Comparison of ENCODE assay signal across 21 mouse cellular contexts in genomic region chr6:86277620-86278019, GRCm38 (mm10).
DNase-seq lines count a peak whose midpoint lies in the region; TF ChIP-seq lines count a peak whose summit lies in the region.
"Had no signal": no experiment of that assay in that cellular context is flagged by ENCODE, and none has a peak within 500 bp of the region (broad histone marks: within the 10 kb centered on the region; RNA-seq: fewer than 3 reads in every experiment).

No protein-coding gene starts in this region.

- TF ChIP-seq CTCF in lung, adult 2 months (IDR thresholded peaks at IDR 0.05; ENCODE audit: insufficient read depth, low read length): 0 out of 2 replicates have a peak, but pooled peaks have one; percentile 8
- peak; percentile 58 for TF ChIP-seq CTCF in ES-Bruce4 (IDR thresholded peaks at IDR 0.05; ENCODE audit: low read depth, low read length)
- TF ChIP-seq CTCF in heart, adult 2 months (IDR thresholded peaks at IDR 0.05): no peak

- DNase-seq in lung, adult 2 months: no peak
- no peak for DNase-seq in lung, adult 18-20 months
- peak; percentile 77 for DNase-seq in ZHBTc4 (ENCODE audit: low read depth, low spot score)
- peak; percentile 30 for DNase-seq in thymus, postnatal 4 days
- DNase-seq in ovary, postnatal 10 days (ENCODE audit: low spot score): no peak
- DNase-seq in heart, adult 2 months: no peak
- DNase-seq: cerebellum, adult 11-12 months; cerebellum, postnatal 10 days; gastrocnemius, adult 2 months; heart, postnatal 4 days; kidney, postnatal 25 days had no signal

- TF ChIP-seq POLR2A in lung, adult 2 months (IDR thresholded peaks at IDR 0.05; ENCODE audit: borderline replicate concordance, extremely low read depth, low read depth, low read length): no peak
- TF ChIP-seq POLR2A in ES-Bruce4 (IDR thresholded peaks at IDR 0.05; ENCODE audit: insufficient read depth, low read length): no peak
- TF ChIP-seq POLR2A in heart, adult 2 months (IDR thresholded peaks at IDR 0.05; ENCODE audit: insufficient read depth, low read depth, low read length): no peak

- no peaks in the 10 kb centered on the region for H3K79me2 ChIP-seq in heart, adult 2 months (replicated peaks; ENCODE audit: control insufficient read depth, insufficient read depth, low read length)

- H3K4me1 ChIP-seq in lung, adult 2 months (ENCODE audit: control insufficient read depth, insufficient read depth, low read length): no peaks in the 10 kb centered on the region
- no peaks in the 10 kb centered on the region for H3K4me1 ChIP-seq in ES-Bruce4 (ENCODE audit: control insufficient read depth, insufficient read depth, low read length)
- H3K4me1 ChIP-seq in heart, adult 2 months (ENCODE audit: control insufficient read depth, insufficient read depth, low read length): no peaks in the 10 kb centered on the region
- H3K4me1 ChIP-seq: embryonic facial prominence, embryonic 12.5 days; heart, embryonic 10.5 days; neural tube, embryonic 12.5 days; stomach, embryonic 15.5 days had no signal

- no peak overlapping the region for H3K4me3 ChIP-seq in lung, adult 2 months (replicated peaks; ENCODE audit: extremely low read depth, low read depth, low read length)
- no peak overlapping the region for H3K4me3 ChIP-seq in ES-Bruce4 (ENCODE audit: low read depth, low read length)
- H3K4me3 ChIP-seq in heart, adult 2 months: no peak overlapping the region
- H3K4me3 ChIP-seq: embryonic facial prominence, embryonic 12.5 days; forebrain, embryonic 12.5 days; gastrocnemius, adult 2 months; heart, embryonic 10.5 days; midbrain, embryonic 15.5 days; neural tube, embryonic 12.5 days; stomach, embryonic 15.5 days had no signal

- intact Hi-C loops in heart, adult 2 months (cut with DNase I): no loop called here

- no peak overlapping the region for H3K9ac ChIP-seq in ES-Bruce4 (ENCODE audit: low read depth, poor library complexity, severe bottlenecking)
- H3K9ac ChIP-seq in heart, adult 2 months (ENCODE audit: low read depth, low read length): no peak overlapping the region
- H3K9ac ChIP-seq: embryonic facial prominence, embryonic 12.5 days; forebrain, embryonic 12.5 days; hindbrain, embryonic 14.5 days; liver, embryonic 14.5 days; midbrain, embryonic 15.5 days; neural tube, embryonic 12.5 days; stomach, embryonic 15.5 days had no signal

- WGBS in lung, adult 2 months: 71% methylated on average over 7 of the region's 7 CpGs
- WGBS in heart, adult 2 months: 77% methylated on average over 7 of the region's 7 CpGs

- no peak for TF ChIP-seq EP300 in ES-Bruce4 (IDR thresholded peaks at IDR 0.05; ENCODE audit: insufficient read depth, low read depth, low read length)
- TF ChIP-seq EP300 in heart, adult 2 months (IDR thresholded peaks at IDR 0.05; ENCODE audit: insufficient read depth, low read depth, low read length): no peak

- H3K27me3 ChIP-seq in ES-Bruce4 (ENCODE audit: control insufficient read depth, insufficient read depth, low read length, poor library complexity, severe bottlenecking): no peaks in the 10 kb centered on the region
- no peaks in the 10 kb centered on the region for H3K27me3 ChIP-seq in heart, adult 2 months (ENCODE audit: control insufficient read depth, insufficient read depth, low read length)
- H3K27me3 ChIP-seq: embryonic facial prominence, embryonic 12.5 days; midbrain, embryonic 15.5 days; neural tube, embryonic 12.5 days; stomach, embryonic 15.5 days had no signal

- H3K27ac ChIP-seq in ES-Bruce4 (ENCODE audit: insufficient read depth, low read length): no peak overlapping the region
- H3K27ac ChIP-seq in heart, adult 2 months: no peak overlapping the region
- H3K27ac ChIP-seq: embryonic facial prominence, embryonic 12.5 days; forebrain, embryonic 12.5 days; gastrocnemius, adult 2 months; heart, embryonic 10.5 days; hindbrain, embryonic 14.5 days; liver, embryonic 14.5 days; macrophage; midbrain, embryonic 15.5 days; neural tube, embryonic 12.5 days; stomach, embryonic 15.5 days had no signal

- no peaks in the 10 kb centered on the region for H3K36me3 ChIP-seq in ES-Bruce4 (ENCODE audit: control insufficient read depth, insufficient read depth, low read length, poor library complexity, severe bottlenecking)
- no peaks in the 10 kb centered on the region for H3K36me3 ChIP-seq in heart, adult 2 months (ENCODE audit: control insufficient read depth, insufficient read depth, low read length)
- H3K36me3 ChIP-seq: embryonic facial prominence, embryonic 12.5 days; forebrain, embryonic 12.5 days; heart, embryonic 10.5 days; midbrain, embryonic 15.5 days; neural tube, embryonic 12.5 days; stomach, embryonic 15.5 days had no signal

- no peaks in the 10 kb centered on the region for H3K9me3 ChIP-seq in ES-Bruce4 (replicated peaks; ENCODE audit: control insufficient read depth, insufficient read depth, low read length, poor library complexity, severe bottlenecking)
- H3K9me3 ChIP-seq: embryonic facial prominence, embryonic 12.5 days; forebrain, embryonic 12.5 days; heart, embryonic 10.5 days; midbrain, embryonic 15.5 days; neural tube, embryonic 12.5 days; stomach, embryonic 15.5 days had no signal

Comparison
In these comparisons a context has a peak if more than half of its experiments do, and no peak if none do; other contexts are left out.
1. DNase-seq: peak in ZHBTc4 (single experiment) and thymus, postnatal 4 days (single experiment); none in lung, adult 2 months (single experiment), lung, adult 18-20 months (0 of 2), ovary, postnatal 10 days (single experiment) and heart, adult 2 months (0 of 2).